Mouse (Mus musculus): ENCODE data around the gene Sult1a1.
A peak's percentile ranks its signal among the peaks of the same experiment; 100 is the strongest.
"Not testable (repeated sequence)": the region's sequence is repeated elsewhere in the genome, so short reads cannot be mapped to it uniquely, and the experiment has no call there.

Sult1a1 gene

DNA sequence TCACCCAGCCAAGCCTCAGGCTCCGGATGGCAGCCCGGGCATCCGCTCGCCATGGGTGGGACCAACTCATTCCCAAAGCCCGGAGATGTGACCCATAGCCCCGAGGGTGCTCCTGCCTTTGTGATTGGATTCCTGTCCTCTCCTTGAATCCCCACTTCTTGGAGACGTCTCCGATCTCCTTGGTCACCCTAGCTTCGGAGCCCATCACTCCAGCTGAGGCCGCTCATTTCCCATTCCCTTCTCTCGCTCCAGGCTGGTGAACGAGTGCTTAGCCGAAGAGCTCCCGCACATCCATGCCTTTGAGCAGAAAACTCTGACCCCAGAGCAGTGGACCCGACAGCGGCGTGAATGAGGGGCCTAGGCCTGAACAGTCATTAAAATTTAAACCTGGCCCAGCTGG lies 20.1 kb upstream of the Sult1a1 start:
- DNase-seq: no peak

DNA sequence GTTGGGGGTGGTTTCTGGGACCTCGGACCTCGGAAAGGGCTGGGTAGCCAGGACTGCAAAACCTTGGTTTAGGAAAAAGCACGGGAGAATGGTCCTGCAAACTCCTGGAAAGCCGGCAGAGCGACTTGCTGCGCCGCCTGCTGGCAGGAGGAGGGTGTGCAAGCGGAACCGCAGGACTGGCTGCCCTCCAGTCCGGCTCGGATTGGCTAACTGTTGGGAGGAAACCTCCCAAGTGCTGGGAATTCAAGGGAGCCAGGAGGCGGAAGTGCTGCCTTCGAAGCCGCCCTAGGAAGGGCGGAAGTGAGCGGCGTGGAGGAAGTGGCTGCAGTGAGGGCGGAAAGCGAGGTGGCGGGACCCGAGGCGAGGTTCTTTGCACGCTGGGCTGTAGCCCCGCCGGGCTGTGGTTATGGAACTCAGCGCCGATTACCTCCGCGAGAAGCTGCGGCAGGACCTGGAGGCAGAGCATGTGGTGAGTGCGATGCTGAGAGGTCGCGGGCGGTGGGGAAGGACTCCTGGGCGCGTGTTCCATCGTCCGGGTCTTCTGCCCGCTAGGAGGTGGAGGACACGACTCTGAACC lies 19.5 kb upstream of the Sult1a1 start, which contains the start of gene Slx1b:
Slx1b (minus strand) TSS at position 154 of the 577 bp plus-strand sequence.
- DNase-seq: peak; percentile 95 to 97

DNA sequence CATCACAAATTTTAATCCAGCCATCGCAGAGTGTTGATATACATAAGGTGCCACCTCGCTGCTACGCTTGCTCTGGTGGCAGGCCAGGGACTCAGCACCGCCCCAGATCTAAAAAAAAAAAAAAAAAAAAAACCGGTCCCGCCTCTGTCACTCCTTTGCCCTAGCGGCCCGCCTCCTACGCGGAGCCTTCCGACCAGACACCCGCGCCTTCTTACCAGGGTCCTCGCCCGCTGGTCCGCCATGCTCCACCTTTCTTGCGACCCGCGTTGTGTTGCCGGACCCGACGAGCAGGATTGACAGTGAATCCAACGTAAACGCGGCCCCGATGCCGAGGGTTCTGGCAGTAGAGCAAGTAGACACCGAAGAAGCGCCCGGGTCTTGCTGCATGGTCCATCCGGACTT lies 19.0 kb upstream of the Sult1a1 start, which contains the start of gene Bola2:
Bola2 (plus strand) TSS at position 192 of the 402 bp plus-strand sequence.
- DNase-seq: peak in 1 of 2 experiments; percentile 73

DNA sequence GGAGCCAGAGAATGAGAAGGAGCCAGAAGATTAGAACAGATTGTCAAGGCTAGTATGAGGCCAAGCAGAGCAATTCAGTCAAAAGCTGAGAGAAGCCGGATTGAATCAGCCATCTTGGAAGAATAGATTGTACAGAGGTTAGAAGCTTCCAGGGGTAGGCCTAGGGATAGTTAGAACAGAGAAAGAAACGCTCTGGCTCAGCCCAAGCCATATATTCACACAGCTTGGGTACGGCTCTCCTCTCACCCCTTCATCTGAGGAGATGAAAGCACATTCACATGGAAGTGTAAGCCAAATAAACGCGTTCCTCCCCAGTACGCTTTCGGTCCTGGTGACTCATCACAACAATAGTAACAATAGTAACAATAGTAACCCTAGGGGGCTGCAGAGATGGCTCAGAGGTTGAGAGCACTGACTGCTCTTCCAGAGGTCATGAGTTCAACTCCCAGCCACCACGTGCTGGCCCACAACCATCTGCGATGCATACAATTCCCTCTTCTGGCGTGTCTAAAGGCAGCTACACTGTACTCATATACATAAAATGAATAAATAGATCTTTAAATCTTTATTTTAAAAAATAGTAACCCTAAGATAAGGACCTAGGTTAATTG lies 18.3 kb upstream of the Sult1a1 start:
- peak in 1 of 2 experiments; percentile 33 for DNase-seq

DNA sequence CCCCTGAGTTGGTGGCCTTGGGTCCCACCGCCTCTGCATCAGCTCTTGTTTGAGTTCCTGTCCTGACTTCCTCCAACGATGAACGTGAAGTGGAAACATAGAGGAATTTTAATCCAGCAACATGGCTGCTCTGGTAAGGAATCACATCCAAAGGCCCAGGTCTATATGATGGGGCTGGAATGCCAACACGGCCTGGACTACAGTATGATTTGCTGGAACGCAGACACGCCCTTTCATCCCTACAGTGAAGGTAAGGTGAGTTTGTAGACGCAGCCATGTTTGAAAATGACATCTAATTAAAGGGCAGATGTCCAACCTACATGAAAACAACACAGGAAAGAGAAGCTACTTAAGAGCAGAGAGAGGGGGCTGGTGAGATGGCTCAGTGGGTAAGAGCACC lies 17.5 kb upstream of the Sult1a1 start:
- DNase-seq: no peak

DNA sequence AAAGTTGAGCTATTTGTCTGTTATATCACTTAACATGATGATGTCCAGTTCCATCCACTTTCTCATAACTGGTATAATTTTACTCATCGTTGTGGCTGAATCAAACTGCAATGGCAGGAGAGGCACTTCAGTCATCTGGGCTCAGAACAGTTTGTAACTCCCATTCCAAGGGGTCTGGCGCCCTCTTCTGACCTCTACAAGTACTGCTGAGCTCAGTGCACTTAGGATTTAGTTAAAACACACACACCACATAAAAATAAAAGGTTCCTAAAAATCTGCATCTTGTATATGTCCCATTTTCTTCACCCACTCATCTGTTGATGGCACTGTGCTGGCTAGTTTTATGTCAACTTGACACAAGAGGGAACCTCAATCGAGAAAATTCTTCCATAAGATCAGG lies 17.0 kb upstream of the Sult1a1 start:
- DNase-seq: peak; percentile 87 to 93

DNA sequence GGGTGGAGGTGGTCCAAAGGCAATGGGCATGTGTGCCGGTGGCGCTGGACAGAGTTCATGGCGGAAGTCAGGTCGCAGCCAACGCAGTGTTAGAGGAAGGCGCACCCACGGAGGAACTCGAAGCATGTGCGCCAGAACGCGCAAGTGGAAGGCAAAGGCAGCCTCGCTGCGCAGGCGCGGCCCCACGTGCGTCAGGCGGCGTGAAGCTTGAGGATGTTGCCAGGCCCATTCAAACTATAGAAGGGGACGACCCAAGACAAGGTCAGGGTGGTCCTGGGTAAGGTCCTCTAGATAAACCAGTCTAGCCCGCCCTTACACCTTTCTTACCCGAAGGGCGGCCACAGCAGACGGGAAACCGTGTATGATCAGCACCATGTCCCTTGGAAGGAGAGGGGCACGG lies 16.2 kb upstream of the Sult1a1 start:
- no peak for DNase-seq

DNA sequence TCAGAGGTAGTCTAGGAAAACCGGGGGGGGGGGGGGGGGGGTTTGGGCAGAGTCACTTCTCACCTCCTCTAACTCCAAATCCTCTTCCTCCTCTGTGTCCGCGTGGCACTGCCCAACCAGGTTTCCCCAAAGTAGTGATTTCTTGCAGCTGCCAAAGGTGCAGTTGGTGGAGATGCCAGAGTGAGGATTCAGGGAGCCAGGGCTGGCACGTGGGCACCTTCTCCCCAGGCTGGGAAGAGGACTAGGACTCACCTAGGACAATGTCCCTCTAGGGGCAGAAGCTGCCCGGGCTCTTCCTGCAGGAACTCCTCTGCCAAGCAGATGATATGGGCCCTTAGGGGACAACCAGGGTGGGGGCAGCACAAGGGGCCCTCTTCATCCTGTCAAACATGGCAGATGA lies 15.4 kb upstream of the Sult1a1 start:
- no peak for DNase-seq

DNA sequence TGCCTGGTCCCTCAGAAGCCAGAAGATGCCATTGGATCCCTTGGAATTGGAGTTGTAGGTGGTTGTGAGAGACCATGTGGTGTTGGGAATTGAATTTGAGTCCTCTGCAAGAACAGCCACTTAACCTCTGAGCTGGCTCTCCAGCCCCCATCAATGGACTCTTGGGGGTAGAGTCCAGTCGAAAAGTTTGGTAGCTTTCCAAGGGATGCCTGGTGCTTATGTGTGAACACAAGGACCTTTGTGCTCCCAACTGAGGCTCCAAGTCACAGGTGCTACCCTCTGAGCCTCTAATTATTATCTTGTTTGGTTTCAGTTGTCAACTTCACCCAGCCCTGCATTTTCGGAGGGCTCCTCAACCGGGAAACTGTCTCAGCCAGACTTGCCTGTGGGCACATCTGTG lies 14.5 kb upstream of the Sult1a1 start:
- no peak for DNase-seq

DNA sequence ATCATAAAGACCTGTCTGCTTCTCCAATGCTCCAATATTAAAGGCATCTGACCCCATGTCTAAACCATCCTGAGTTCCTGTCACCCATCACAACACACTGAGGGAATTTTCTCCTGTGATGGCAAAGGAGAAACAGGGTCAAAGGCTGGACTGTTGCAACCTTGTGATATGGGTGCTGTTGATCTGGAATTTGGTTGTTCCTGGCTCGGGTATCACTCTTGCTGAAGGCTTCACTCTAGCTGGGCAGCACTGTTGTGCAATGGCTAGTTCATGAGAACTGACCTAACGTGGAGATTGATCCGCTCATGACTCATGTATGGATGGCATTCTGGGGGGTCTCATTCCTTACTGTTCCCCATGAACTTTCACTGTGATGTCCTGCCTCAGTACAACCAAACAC lies 12.8 kb upstream of the Sult1a1 start:
- no peak for DNase-seq

DNA sequence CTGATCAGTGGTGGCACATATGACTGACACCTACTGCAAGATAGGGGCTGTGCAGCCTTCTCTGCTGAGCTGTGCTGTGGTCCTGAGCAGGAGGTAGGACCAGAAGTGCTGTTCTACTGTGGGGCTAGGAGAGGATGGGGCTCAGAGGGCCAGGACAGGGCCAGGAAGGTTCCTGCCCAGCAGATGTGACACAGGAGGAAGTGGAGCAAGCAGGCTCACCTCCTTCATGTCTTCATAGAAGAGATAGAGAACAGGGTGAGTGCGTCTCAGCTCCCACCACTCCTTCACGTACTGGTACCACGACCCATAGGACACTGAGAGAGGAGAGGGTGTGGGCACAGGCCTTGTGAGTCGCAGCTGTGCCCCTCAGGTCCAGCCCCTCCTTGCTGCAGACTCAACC lies 11.9 kb upstream of the Sult1a1 start:
- DNase-seq: not testable (repeated sequence)

DNA sequence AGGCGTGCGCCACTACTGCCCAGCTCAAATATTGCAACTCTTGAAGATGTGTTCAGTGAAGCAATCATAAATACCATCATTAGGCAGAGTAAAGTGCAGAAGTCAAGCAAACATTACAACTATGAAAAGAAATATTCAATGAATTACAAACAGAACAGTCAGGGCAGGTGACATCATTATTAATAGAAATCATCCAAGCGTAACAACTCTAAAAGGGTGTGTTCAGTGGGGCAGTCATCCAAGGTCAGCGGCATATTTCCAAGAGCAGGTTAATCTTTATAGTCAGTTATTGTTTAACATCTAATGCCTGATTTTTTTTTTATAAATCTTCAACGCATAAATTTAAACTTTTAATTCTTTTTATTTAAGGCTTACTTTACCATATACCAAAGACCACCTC lies 5.0 kb upstream of the Sult1a1 start:
- no peak for DNase-seq

DNA sequence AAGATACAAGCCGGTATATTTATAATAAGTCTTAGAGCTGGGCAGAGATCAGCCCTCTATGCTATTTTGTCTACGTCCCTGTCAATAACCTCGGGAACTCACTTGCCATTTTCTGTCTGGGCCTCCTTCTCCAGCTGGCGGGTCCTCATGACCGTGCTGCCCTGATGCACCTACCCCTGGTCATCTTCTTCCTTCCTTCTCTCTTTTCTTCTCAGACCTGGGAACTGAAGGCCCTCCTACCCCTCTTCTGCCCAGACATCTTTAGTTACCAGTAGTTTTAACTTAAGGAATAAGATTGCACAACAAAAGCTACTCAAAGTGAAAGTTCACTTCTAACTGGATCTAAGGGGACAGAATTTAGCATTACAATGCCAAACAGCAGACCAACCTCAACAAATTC lies 3.5 kb upstream of the Sult1a1 start:
- DNase-seq: no peak

DNA sequence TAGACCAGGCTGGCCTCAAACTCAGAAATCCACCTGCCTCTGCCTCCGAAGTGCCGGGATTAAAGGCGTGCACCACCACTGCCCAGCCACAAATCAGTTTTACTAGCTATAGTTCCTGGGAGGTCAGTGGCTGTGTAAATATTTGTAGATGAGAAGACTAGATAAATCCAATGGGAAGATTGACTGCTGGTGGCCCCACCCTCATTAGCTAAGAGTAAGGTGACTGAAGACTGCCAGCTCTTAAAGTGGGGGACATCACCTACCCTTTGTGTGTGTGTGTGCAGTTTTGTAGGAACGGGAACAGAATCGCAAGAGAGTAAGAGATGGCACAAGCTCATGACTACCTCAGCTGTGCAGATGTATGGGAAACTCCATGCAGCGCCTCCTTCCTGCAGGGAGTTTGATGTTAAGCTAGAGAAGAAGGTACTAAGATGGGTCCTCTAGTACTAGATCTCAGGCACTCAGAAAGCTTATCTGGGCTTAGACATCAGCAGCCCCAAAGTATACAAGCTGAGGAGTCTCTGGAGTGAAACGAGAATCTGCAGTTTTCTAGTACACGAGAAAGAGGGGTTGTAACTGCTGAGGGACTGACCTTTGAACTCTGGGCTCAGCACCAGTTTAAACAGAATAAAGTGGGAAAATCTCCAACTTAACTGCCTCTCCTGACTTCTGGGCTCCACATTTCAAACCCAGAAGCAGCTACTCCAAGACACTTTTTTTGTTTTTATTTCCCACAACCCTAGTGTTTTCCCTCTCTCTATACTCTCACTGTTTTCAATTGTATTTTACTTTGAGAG lies 2.5 kb upstream of the Sult1a1 start:
- no peak for DNase-seq

DNA sequence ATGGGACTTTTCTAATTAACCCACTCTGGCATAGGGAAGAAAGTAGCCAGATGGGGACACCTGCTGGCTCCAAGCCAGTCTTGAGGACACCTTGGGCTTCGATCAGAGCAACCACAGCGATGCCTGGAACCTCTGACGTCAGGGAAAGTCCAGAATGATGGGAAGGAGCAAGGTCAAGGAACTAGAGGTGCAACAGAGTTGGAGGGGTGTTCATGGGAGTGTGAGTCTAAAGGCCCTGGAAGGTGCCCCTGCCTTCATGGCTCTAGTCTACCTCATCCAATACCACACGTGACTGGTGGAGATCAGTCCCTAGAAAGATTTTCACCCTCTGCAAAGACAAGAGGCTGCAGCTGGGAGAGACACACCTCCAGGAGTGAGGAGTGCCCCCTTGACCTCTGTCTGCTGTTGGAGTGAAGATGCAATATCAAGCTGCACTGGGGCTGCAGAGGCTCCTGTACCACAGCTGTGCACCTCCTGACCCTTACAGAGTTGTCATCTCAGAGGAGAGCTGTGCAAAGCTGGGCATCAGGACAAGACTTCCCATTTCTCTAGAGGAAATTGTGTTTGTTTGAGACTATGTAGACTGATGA lies 494 bp upstream of the Sult1a1 start:
- no peak for DNase-seq

DNA sequence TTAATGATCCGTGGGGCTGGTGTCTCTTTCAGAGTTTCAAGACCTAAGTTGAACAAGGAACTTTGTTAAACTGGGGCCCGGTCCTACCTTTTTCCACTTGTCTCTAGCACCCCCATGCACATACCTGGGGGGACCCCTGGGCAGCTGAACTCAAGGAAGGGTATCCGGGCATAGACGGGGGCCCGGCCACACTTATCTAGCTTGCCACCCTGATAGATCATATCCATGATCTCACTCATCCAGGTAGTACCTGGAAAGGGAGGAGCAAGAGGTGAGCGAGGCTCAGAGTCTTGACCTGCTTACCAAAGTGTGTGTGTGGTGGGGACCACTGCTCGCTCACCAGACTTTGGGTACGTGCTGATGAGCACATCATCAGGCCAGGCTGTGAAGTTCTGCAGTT lies 1.1 kb downstream of the Sult1a1 start:
- no peak for DNase-seq

DNA sequence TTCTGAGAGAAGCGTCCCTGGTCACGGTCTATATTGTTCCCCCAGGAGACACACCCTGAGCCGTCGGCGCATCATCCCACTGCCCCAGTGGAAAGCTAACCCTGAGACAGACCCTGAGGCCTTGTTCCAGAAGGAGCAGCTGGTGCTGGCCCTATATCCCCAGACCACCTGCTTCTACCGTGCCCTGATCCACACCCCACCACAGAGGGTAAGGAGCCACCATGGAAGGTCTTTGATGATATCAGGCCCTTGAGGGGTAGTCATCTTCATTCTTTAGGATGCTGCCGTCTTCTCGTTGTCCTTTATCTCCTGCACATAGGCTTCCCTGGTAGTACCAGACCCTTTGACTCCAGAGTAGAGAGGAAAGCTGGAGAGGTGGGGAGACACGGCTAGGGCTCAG lies 4.1 kb downstream of the Sult1a1 start:
- no peak for DNase-seq

DNA sequence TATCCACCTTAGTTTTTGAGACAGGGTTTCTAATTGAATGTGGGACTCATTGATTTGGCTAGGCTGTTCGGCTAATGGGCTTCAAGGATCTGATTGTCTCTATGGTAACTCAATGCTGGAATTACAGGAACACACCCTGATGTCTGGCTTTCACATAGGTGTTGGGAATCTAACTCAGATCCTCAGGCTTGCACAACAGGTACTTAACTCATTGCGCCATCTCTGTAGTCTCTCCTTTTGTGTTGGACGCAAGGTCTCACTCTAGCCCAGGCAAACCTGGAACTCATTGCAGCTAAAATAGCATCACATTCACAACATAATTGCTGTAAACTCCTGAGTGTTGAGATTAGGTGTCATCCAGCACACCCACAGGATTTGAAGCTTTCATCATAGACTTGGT lies 6.1 kb downstream of the Sult1a1 start:
- no peak for DNase-seq

DNA sequence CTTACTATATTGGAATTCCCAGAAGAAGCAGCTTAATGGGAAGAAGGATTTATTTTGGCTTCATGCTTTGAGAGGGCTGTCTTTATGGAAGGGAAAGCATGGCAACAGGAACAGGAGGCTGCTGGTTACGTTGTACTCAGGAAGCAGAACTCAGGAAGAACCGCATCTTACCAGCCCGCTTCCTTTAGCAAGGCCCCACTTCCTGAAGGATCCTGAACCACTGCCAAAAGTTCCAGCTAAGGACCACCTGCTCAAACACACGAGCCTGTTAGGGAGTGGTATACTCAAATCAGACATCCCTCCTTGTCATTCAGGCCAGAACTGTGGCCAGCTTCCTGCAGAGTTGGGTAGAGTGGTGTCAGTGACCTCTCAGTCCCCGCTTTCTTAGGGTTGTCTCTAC lies 7.8 kb downstream of the Sult1a1 start:
- no peak for DNase-seq

DNA sequence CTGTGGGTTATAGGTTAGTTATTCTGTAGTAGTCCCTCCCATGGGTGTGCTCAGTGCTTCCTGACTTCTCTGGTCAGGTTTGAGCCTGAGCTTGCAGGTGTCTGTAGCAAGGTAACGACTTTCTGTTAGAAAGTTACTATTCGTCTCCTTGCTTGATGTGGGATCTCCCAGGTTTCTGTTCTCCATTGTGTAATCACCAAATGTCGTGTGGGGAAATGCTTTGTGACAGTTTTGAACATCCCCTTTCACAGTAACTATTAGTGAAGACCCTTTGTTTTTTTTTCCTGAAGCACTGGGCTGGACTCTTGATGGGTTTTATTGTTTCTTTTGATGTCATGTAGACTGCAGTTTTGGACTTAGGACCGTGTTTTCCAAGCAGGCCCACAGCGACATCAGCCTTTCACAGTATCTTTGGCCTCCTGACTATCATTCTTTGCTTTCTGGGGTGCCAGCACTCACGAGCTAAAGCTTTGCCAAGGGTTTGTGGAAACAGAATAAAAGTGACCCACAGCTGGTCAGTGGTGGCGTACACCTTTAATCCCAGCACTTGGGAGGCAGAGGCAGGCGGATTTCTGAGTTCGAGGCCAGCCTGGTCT lies 8.6 kb downstream of the Sult1a1 start:
- DNase-seq: no peak

DNA sequence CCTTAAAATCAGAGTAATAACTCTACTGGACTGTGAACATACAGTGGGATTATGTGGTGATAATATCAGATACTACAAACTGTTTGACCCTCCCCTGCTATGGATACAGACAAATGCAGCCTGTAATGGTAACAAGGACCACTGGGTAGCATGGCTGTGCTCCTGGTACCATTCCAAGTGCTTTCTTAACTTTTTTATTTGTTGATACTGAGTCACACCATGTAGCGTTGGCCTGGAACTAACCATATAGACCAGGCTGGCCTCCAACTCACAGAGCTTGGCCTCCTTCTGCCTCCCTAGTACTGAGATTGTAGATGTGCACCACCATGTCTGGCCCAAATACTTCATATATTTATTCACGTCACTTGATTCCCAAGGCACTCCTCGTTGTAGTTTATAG lies 11.0 kb downstream of the Sult1a1 start:
- no peak for DNase-seq

DNA sequence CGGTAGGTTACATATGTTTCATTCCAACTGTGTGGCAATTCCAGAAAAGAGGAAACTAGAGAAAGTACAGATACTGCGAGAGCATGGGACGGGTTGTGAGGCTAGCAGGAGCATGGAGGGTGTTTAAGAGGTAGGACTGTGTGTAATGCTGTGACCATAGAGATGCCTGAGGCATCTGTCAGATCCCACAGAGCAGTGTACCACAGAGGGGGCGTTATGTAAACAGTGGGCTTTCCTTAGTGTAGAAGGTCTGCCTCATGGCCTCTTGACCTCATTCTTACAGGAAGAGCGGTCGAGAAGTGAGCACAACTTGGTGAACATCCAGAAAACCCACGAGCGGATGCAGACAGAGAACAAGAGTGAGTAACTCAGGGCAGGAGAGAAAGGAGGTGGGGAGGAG lies 12.6 kb downstream of the Sult1a1 start:
- no peak for DNase-seq

DNA sequence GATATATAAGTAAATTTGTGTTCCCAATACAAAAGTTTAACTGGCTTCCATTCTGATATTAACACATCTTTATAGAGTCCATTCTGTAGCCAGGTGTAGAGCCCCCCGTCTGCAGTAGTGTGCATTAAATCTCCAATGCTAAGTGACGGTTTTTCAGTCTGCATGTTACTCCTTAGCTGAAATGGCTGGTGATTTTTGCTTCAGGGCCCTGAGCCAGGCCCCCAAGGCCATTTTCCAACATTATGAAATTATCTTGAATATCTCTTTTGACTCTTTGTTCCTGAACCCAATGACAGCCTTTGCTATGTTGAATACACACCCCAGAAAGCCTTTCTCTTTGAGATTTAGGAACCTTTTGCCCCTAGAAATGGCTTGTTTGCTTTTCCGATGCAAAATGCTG lies 16.5 kb downstream of the Sult1a1 start:
- DNase-seq: no peak

All from cerebellum, postnatal 14 days (tissue).